Mouse (Mus musculus) heart, postnatal 0 days (tissue): ENCODE measurements at regions not wholly inside any gene's neighbourhood (a gene's known extent, or its start where the extent isn't known, plus 50 kb on each side); places are given as distances from the start of the nearest gene placed in this dataset.

ENCODE experiments used
- ATAC-seq: fragments of 200-750 bp; cut with Nextera tagmentation; 2 replicates; pipeline ENCODE4 v1.8.0; 2017; ENCODE audit warnings: low read depth, moderate number of reproducible peaks, moderate library complexity; ENCODE audit not compliant: insufficient read depth
- DNase-seq: peaks from one replicate; pipeline ENCODE4 v3.0.0-alpha.2; 2016; ENCODE audit warnings: low spot score
- H3K27ac ChIP-seq: fragments of 300-500 bp; sonication (generic); 2 replicates; pipeline ENCODE4 v1.5.1; 2014; ENCODE audit warnings: low read depth, mild to moderate bottlenecking
- H3K27me3 ChIP-seq: fragments of 300-500 bp; sonication (generic); 2 replicates; pipeline ENCODE4 v1.6.1; 2014; ENCODE audit warnings: low read length, mixed read lengths; ENCODE audit not compliant: control insufficient read depth, insufficient read depth
- H3K36me3 ChIP-seq: fragments of 300-500 bp; sonication (generic); replicated peaks from 2 replicates; pipeline ENCODE4 v1.6.1; 2014; ENCODE audit warnings: low read length, mixed read lengths; ENCODE audit not compliant: control insufficient read depth, insufficient read depth
- H3K4me1 ChIP-seq: fragments of 300-500 bp; sonication (generic); 2 replicates; pipeline ENCODE4 v1.6.1; 2014; ENCODE audit warnings: antibody characterized with exemption; ENCODE audit not compliant: control insufficient read depth, insufficient read depth
- H3K4me2 ChIP-seq: fragments of 300-500 bp; sonication (generic); 2 replicates; pipeline ENCODE4 v1.6.1; 2014; ENCODE audit warnings: low read depth, mild to moderate bottlenecking, low read length, moderate library complexity
- H3K4me3 ChIP-seq: fragments of 300-500 bp; sonication (generic); 2 replicates; pipeline ENCODE4 v1.5.1; 2014; ENCODE audit warnings: low read depth, low read length
- H3K9ac ChIP-seq: fragments of 300-500 bp; sonication (generic); replicated peaks from 2 replicates; pipeline ENCODE4 v1.6.1; 2014; ENCODE audit warnings: low read depth, low read length, mixed read lengths
- H3K9me3 ChIP-seq: fragments of 300-500 bp; sonication (generic); replicated peaks from 2 replicates; pipeline ENCODE4 v1.6.1; 2016; ENCODE audit warnings: low read length; ENCODE audit not compliant: control insufficient read depth
- CTCF ChIP-seq: IDR thresholded peaks from 2 replicates; pipeline ENCODE4 v1.5.1; 2016; ENCODE audit warnings: antibody characterized with exemption, control low read depth, low read depth
- EP300 ChIP-seq: IDR thresholded peaks from 2 replicates; pipeline ENCODE4 v1.6.1; 2016; ENCODE audit warnings: antibody characterized with exemption, low read depth
- WGBS: fragments of 180-500 bp; shearing (Covaris S2); extraction: QIAGEN DNeasy Blood & Tissue Kit; methylation state at CpG from one replicate; pipeline ENCODE4 v1.1.7; 2014; 5-methylcytosine and 5-hydroxymethylcytosine counted together

- H3K4me1 ChIP-seq: no peaks in the 10 kb centered on the region
- H3K9ac ChIP-seq: no peak overlapping the region
- WGBS: 81% methylated on average over 10 of the region's 10 CpGs
- H3K27me3 ChIP-seq: no peaks in the 10 kb centered on the region
- no peak overlapping the region for H3K27ac ChIP-seq
- DNase-seq (no peak), ATAC-seq (no peak)
- H3K4me3 ChIP-seq: no peak overlapping the region
- no peaks in the 10 kb centered on the region for H3K9me3 ChIP-seq
- no peak overlapping the region for H3K4me2 ChIP-seq
- H3K36me3 ChIP-seq: no peaks in the 10 kb centered on the region
- TF ChIP-seq CTCF: no peak
- TF ChIP-seq EP300: no peak
Measured at GRCm38 (mm10) chr4:99503221-99503744, 152.8 kb upstream of the Foxd3 start.

- Histone ChIP-seq H3K4me2 (no peak overlapping the region), H3K9me3 (no peaks in the 10 kb centered on the region), H3K4me1 (no peaks in the 10 kb centered on the region), H3K36me3 (no peaks in the 10 kb centered on the region), H3K27ac (no peak overlapping the region), H3K9ac (no peak overlapping the region), H3K27me3 (no peaks in the 10 kb centered on the region), H3K4me3 (no peak overlapping the region)
- DNase-seq (no peak), ATAC-seq (no peak)
- TF ChIP-seq EP300 (no peak), CTCF (no peak)
- 71% methylated on average over 6 of the region's 6 CpGs for WGBS
Measured at GRCm38 (mm10) chr4:99511993-99512392, 144.1 kb upstream of the Foxd3 start.

- H3K4me3 ChIP-seq: no peak overlapping the region
- H3K27me3 ChIP-seq: no peaks in the 10 kb centered on the region
- TF ChIP-seq EP300: no peak
- 0 out of 2 replicates have a peak, but pooled peaks have one; percentile 4 for TF ChIP-seq CTCF
- H3K9ac ChIP-seq: no peak overlapping the region
- H3K4me1 ChIP-seq: no peaks in the 10 kb centered on the region
- no peak overlapping the region for H3K4me2 ChIP-seq
- 68% methylated on average over 3 of the region's 3 CpGs for WGBS
- H3K9me3 ChIP-seq: no peaks in the 10 kb centered on the region
- no peak for DNase-seq
- no peak overlapping the region for H3K27ac ChIP-seq
- no peaks in the 10 kb centered on the region for H3K36me3 ChIP-seq
- no peak for ATAC-seq
Measured at GRCm38 (mm10) chr4:99516883-99517282, 139.2 kb upstream of the Foxd3 start.

GRCm38 (mm10) chr4:99527441-99527840 lies 128.7 kb upstream of the Foxd3 start:
- no peaks in the 10 kb centered on the region for H3K27me3 ChIP-seq
- H3K9me3 ChIP-seq: no peaks in the 10 kb centered on the region
- no peak overlapping the region for H3K9ac ChIP-seq
- H3K27ac ChIP-seq: no peak overlapping the region
- no peaks in the 10 kb centered on the region for H3K4me1 ChIP-seq
- no peak for ATAC-seq
- H3K4me3 ChIP-seq: no peak overlapping the region
- no peaks in the 10 kb centered on the region for H3K36me3 ChIP-seq
- no peak for DNase-seq
- H3K4me2 ChIP-seq: no peak overlapping the region
- TF ChIP-seq EP300: no peak
- TF ChIP-seq CTCF: no peak
- WGBS: 90% methylated on average over 12 of the region's 12 CpGs

GRCm38 (mm10) chr4:99544014-99544413 lies 112.1 kb upstream of the Foxd3 start:
- Histone ChIP-seq H3K27me3 (no peaks in the 10 kb centered on the region), H3K4me3 (no peak overlapping the region), H3K4me1 (no peaks in the 10 kb centered on the region), H3K36me3 (no peaks in the 10 kb centered on the region), H3K9me3 (no peaks in the 10 kb centered on the region), H3K27ac (no peak overlapping the region), H3K4me2 (no peak overlapping the region), H3K9ac (no peak overlapping the region)
- 34% methylated on average over 6 of the region's 6 CpGs for WGBS
- DNase-seq: no peak
- TF ChIP-seq EP300 (no peak), CTCF (no peak)
- ATAC-seq: no peak

GRCm38 (mm10) chr4:99545742-99546141 lies 110.4 kb upstream of the Foxd3 start:
- no peak for DNase-seq
- TF ChIP-seq CTCF: no peak
- TF ChIP-seq EP300: no peak
- H3K9ac ChIP-seq: no peak overlapping the region
- WGBS: 11% methylated on average over 3 of the region's 3 CpGs
- H3K4me1 ChIP-seq: no peaks in the 10 kb centered on the region
- H3K4me3 ChIP-seq: no peak overlapping the region
- no peak overlapping the region for H3K27ac ChIP-seq
- no peaks in the 10 kb centered on the region for H3K27me3 ChIP-seq
- H3K36me3 ChIP-seq: no peaks in the 10 kb centered on the region
- no peak for ATAC-seq
- no peaks in the 10 kb centered on the region for H3K9me3 ChIP-seq
- H3K4me2 ChIP-seq: no peak overlapping the region
